Mouse (Mus musculus) G1E (cell line): ENCODE measurements around the gene Foxn3.

ENCODE experiments used
- CTCF ChIP-seq: IDR thresholded peaks from 2 replicates; pipeline ENCODE4 v1.5.1; 2012; ENCODE audit warnings: low read depth, low read length, inconsistent platforms, mixed read lengths
- POLR2AphosphoS5 ChIP-seq: IDR thresholded peaks from 2 replicates; pipeline ENCODE4 v1.6.1; 2012; ENCODE audit warnings: low read depth, low read length, inconsistent platforms; ENCODE audit not compliant: insufficient replicate concordance

DNA sequence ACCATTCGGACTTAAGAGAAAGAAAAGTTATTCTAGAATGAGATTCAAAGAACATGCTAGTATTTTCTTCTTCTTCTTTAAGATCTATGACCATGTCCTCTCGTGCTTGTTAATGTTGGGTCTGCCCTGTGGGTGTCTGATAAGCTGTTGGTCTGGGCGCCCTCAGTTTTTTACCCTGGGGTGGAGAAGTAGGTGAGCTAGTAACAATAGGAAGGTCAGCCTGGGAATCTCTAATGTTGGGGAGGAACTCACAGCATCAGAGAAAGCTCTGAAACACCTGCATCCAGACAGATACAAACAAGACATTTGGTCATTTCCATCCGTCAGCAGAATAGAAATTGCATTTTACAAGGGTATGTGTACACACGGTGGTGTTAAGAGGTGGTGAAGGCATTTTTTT, 343.6 kb downstream of the Foxn3 start:
- TF ChIP-seq CTCF (no peak), POLR2AphosphoS5 (no peak)
